Mouse (Mus musculus): ENCODE measurements at regions not wholly inside any gene's neighbourhood (a gene's known extent, or its start where the extent isn't known, plus 50 kb on each side); places are given as distances from the start of the nearest gene placed in this dataset.

GRCm38 (mm10) chr17:47140969-47141842 is 130.8 kb upstream of the Ubr2 start:
- DNase-seq (ENCODE audit: low spot score) = peak; percentile 16

- peak; percentile 32 for DNase-seq (ENCODE audit: low spot score)
Measured at GRCm38 (mm10) chr17:47140241-47140968, 130.0 kb upstream of the Ubr2 start.

GRCm38 (mm10) chr17:47139730-47140231 is 129.4 kb upstream of the Ubr2 start:
- peak; percentile 84 for DNase-seq (ENCODE audit: low spot score)

DNA sequence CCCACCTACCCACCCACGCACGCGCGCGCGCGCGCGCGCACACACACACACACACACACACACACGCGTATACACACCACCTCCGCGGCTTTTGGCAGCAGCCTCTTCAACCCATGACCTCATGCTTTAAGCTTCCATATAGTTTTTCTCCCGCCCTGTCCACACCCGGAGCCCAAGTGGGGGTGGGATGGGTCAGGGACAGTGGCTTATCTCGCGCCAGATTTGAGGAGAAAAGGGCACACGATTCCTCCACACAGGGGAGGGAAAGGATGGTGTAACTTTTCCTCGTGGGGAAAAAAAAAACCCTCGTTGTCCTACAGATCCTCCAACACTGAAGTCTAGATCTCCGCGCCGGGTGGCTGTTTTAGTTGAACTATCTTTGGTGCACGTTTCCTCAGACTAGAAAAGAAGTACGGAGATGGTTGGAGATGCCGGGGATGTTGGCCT is 128.8 kb upstream of the Ubr2 start:
- DNase-seq (ENCODE audit: low spot score) = no peak

DNA sequence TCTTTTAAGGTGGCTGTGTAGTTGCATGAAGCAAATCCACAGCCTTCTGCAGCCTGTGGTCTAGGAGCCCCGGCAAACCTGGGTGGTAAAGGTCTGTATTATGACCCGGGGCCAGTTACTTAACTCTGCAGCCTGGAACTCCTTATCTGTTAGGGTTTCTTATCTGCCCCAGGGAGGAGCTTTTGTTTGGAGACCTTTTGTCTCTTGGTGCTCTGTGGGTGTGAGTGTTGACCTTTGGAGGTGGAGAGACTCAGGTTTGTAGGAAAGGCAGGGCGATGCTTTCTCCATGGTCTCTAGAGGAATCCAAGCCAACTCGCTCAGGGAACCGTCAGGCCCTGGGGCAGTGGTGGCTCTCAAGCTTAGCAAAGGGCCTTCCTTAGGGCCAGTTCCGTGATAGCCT is 127.8 kb upstream of the Ubr2 start:
- DNase-seq (ENCODE audit: low spot score) = no peak

- DNase-seq (ENCODE audit: low spot score) = no peak
Measured at GRCm38 (mm10) chr17:47135391-47135790, 125.0 kb upstream of the Ubr2 start.

GRCm38 (mm10) chr17:47133785-47134184 is 123.4 kb upstream of the Ubr2 start:
- no peak for DNase-seq (ENCODE audit: low spot score)

DNA sequence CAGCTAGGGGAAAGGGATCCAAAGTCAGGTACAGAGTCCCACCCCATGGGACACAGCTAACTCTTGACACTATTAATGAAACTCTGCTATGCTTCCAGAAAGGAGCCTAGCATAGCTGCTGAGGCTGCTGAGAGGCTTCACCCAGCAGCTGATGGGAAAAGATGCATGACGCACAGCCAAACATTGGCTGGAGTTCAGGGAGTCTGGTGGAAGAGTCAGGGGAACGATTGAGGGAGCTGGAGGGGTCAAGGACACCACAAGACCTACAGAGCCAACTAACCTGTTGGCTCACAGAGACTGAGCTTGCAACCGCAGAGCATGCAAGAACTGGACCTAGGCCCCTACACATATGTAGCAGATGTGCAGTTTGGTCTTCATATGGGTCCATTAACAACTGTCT is 117.2 kb upstream of the Ubr2 start:
- DNase-seq (ENCODE audit: low spot score) = no peak

- DNase-seq (ENCODE audit: low spot score) = no peak
Measured at GRCm38 (mm10) chr17:47123576-47123975, 113.2 kb upstream of the Ubr2 start.

DNA sequence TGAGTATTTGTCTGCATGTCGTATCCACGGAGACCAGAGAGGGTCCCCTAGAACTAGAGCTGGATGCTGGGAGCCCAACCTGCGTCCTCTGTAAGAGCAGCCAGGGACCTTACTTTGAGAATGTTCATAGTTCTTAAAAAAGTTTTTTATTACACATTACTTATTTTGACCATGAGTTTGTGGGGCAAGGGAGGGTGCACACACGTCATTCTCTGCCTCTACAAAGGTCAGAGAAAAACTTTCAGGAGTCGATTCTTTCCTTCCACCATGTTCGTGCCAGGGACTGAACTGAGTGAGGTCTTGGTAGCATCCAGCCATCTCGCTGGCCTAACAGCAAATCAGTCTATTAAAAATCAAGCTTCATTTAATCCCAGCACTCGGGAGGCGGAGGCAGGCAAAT is 111.9 kb upstream of the Ubr2 start:
- DNase-seq (ENCODE audit: low spot score) = no peak

GRCm38 (mm10) chr17:47118010-47118409 is 107.7 kb upstream of the Ubr2 start:
- no peak for DNase-seq (ENCODE audit: low spot score)

DNA sequence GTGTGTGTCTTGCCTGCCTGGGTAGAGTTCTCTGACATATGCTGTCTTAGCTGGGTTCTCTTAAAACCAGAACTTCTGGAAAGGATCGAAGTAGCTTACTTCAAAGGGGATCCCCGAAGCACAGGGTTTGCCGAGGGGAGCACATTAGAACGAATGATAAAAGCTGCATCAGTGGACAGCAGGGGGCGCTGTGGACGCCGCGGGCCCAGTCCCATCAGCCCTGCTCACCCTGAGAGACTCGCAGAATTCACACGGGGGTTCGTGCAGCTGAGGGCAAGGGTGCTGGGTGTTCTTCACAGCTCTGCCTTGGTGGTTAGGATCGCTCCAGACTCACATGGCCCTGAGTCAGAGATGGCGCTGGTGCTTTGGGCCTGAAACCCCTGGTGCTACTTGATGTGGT is 105.4 kb upstream of the Ubr2 start:
- DNase-seq (ENCODE audit: low spot score) = no peak

DNA sequence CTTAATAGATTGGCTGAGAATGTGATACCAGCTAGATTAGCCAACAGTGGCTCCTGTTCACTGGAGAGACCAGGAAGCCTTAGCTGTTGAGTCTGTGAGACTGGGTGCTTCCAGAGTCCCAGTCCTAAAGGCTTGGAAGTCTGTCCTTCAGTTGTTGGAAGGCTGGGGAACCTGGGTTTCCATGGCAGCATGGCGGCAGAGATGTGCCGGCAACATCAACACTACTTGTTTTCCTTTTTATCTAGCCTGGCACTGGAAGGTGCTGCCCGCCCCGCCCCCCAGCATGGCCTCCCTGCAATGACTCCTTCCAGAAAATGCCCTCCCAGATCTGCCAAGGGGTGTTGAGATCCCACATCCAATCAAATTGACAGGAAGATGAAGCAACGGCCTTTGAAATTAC is 104.8 kb upstream of the Ubr2 start:
- no peak for DNase-seq (ENCODE audit: low spot score)

DNA sequence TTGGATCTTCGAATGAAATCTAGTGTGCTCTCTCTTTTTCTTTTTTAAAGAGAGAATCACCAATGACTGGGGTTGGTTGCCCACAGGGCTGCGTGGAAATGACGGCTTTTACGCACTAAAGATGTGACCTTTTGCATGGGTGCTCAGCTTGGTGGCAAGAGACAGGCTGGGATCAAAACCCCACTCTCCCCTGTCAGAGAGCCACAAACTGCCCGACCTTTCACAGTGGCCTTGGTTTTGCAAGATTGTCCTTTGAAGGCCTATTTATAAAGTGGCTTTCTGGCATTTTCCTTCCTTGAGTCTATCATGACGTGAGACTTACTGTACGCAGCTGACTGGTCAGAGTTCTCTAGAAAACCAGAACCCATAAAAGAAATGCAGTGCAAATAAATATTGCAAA is 104.4 kb upstream of the Ubr2 start:
- DNase-seq (ENCODE audit: low spot score) = no peak

GRCm38 (mm10) chr17:47112556-47113225 is 102.3 kb upstream of the Ubr2 start:
- DNase-seq (ENCODE audit: low spot score) = peak; percentile 23

- DNase-seq (ENCODE audit: low spot score) = no peak
Measured at GRCm38 (mm10) chr17:47110836-47111235, 100.5 kb upstream of the Ubr2 start.

- no peak for DNase-seq (ENCODE audit: low spot score)
Measured at GRCm38 (mm10) chr17:47104328-47104727, 94.0 kb upstream of the Ubr2 start.

GRCm38 (mm10) chr17:47095191-47095590 is 84.8 kb upstream of the Ubr2 start:
- DNase-seq (ENCODE audit: low spot score) = no peak

GRCm38 (mm10) chr17:47092076-47092475 is 81.7 kb upstream of the Ubr2 start:
- DNase-seq (ENCODE audit: low spot score) = no peak

- DNase-seq (ENCODE audit: low spot score) = peak; percentile 17
Measured at GRCm38 (mm10) chr17:47089769-47090168, 79.4 kb upstream of the Ubr2 start.

- no peak for DNase-seq (ENCODE audit: low spot score)
Measured at GRCm38 (mm10) chr17:47069206-47069605, 58.9 kb upstream of the Ubr2 start.

DNA sequence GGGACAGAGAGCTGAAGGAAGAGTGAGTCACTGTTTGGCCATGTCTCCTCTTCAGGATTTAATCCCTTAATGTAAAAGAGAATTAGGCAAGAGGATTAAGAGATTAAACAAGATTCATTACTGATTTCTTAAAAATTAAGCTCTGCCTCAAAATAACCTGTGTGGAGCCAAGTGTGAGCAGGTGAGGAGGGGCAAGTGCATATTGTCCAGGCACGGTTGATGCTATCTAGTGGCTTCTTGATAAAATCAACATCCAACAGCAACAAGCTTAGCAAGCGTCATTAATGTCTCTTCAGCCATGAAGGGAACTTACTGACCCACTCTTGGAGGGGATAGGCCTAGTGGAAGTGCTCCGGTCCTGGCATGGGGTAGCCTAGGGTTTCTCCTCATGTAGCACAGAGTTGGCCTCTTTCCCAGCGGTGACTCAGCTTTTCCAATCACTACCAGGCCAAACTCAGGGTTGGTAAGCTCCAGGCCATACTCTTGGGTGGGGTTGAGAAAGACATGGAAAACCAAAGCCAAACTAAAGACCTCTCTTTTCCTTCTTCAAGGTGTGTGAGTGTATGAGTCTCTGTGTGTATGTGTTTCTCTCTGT is 55.0 kb upstream of the Ubr2 start:
- DNase-seq (ENCODE audit: low spot score) = peak; percentile 40
